Mouse (Mus musculus) left cerebral cortex, adult 8-10 months (tissue): ENCODE data around the gene Tnfrsf11a. TPM values are rescaled to one million over a fixed set of nuclear protein-coding genes. Genes with fewer than 3 reads are reported as not detected.
A peak's percentile ranks its signal among the peaks of the same experiment; 100 is the strongest.

Experiments
- DNase-seq, 2 experiments: peaks; one replicate each; pipeline ENCODE4 v3.0.0; 2022; ENCODE audit warnings: low spot score in 2 of 2
- total RNA-seq, 4 experiments: library from RNA; stranded (reverse); gene quantifications; 2 replicates each; pipeline ENCODE4 v1.2.4; 2022

The Tnfrsf11a gene
- total RNA-seq, 4 experiments from 2014 or later, result 7.3 to 9.0 (median 8.6) TPM

DNA sequence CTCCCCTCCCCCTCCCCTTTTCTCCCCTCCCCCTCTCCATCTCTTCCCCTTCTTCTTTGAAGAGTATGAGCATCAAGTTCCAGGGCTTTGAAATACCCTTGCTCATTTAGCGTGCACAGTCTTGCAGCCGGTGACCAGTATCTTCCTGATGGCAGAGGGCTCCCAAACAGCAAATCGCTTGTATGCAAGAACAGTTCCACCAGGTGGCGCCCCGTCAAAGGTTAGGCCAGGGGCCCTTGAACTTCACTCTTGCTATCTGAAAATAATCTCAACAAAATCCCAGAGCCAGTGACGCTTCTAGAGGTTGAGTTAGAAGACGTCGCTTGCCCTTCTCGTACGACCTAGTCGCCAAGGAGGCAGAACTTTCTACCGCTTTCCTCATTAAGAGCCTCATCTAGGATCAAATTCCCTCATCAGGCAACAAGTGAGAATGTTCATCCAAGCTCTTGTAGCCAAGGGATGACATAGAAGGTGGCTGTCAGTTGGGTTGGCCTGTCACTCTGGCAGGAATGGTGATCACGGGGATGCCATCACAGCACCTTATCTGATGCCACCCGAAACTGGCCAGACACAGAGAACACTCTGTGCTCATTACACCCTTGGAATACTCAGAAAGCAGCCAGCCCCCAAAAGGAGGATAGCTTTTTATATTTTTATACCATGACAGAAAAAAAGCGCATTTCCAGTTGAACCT, 110.7 kb downstream of the Tnfrsf11a start:
- peak; percentile 36 to 77 for DNase-seq

GRCm38 (mm10) chr1:105895019-105895418, 114.5 kb downstream of the Tnfrsf11a start:
- no peak for DNase-seq

Other genes starting within 250 kb of the Tnfrsf11a start
- 10 to 100 TPM; 19.3 to 24.3 (median 20.0) TPM for gene Pign, start 117.0 kb upstream of the Tnfrsf11a start, total RNA-seq
- gene Relch, start 116.9 kb upstream of the Tnfrsf11a start, total RNA-seq, result 10 to 100 TPM; 78.3 to 88.5 (median 84.1) TPM
- gene Zcchc2, start 209.7 kb downstream of the Tnfrsf11a start, total RNA-seq, result 10 to 100 TPM; 20.5 to 26.4 (median 22.2) TPM